ENCODE assay signal across 39 mouse cellular contexts in genomic region chr6:129385000-129385399, GRCm38 (mm10). TPM values are rescaled to one million over a fixed set of nuclear protein-coding genes. Genes with fewer than 3 reads are reported as not detected.
DNase-seq lines count a peak whose midpoint lies in the region; ATAC-seq and TF ChIP-seq lines count a peak whose summit lies in the region.
"Had no signal": no experiment of that assay in that cellular context is flagged by ENCODE, and none has a peak within 500 bp of the region (broad histone marks: within the 10 kb centered on the region; RNA-seq: fewer than 3 reads in every experiment).

No protein-coding gene starts in this region.

- TF ChIP-seq POLR2A in brain, embryonic 14.5 days (IDR thresholded peaks at IDR 0.05; ENCODE audit: borderline replicate concordance, extremely low read depth, insufficient read depth, insufficient read length, poor library complexity, severe bottlenecking): no peak

- DNase-seq in hindbrain, embryonic 14.5 days (ENCODE audit: low spot score): no peak
- peak; percentile 19 for DNase-seq in brain, embryonic 14.5 days (ENCODE audit: low read depth)
- DNase-seq: adrenal gland, postnatal 10 days; adrenal gland, postnatal 36 days; cerebellum, adult 11 months; cerebellum, adult 2 months; cerebellum, adult 9-11 months; cerebellum, postnatal 25 days; gastrocnemius, postnatal 10 days; heart, adult 11 months; kidney, adult 18-20 months; kidney, adult 9 months had no signal

- ATAC-seq in hindbrain, embryonic 13.5 days (ENCODE audit: low FRiP score): peak; percentile 32; the same call in 1 of the 2 replicates
- no peak; the same call in 1 of the 2 replicates for ATAC-seq in hindbrain, embryonic 14.5 days (ENCODE audit: low FRiP score)
- peak; percentile 21; the same call in 1 of the 2 replicates for ATAC-seq in neural tube, embryonic 14.5 days (ENCODE audit: low read depth)
- ATAC-seq in neural tube, embryonic 15.5 days (ENCODE audit: low FRiP score): no peak
- no peak for ATAC-seq in erythroid progenitor cell, adult 5-6 weeks (replicated peaks; ENCODE audit: low FRiP score, poor library complexity, severe bottlenecking)
- ATAC-seq in erythroblast, adult 5-6 weeks (replicated peaks; ENCODE audit: low FRiP score, poor library complexity, severe bottlenecking): no peak
- ATAC-seq: CD4-positive, CD25-positive, alpha-beta regulatory T cell, adult 4 months; forebrain, embryonic 13.5 days; forebrain, embryonic 16.5 days; inflammation-experienced regulatory T-cells, adult 6 months; intestine, embryonic 16.5 days; Patski had no signal

- H3K36me3 ChIP-seq in hindbrain, embryonic 13.5 days: no peaks in the 10 kb centered on the region
- no peaks in the 10 kb centered on the region for H3K36me3 ChIP-seq in hindbrain, embryonic 14.5 days (replicated peaks; ENCODE audit: control insufficient read depth, insufficient read depth)
- H3K36me3 ChIP-seq in neural tube, embryonic 14.5 days (ENCODE audit: control insufficient read depth, insufficient read depth, low read length): no peaks in the 10 kb centered on the region
- H3K36me3 ChIP-seq in neural tube, embryonic 15.5 days: no peaks in the 10 kb centered on the region
- H3K36me3 ChIP-seq: embryonic facial prominence, embryonic 12.5 days; embryonic facial prominence, embryonic 15.5 days; forebrain, embryonic 10.5 days; G1E had no signal

- no peak for TF ChIP-seq CTCF in brain, embryonic 14.5 days (IDR thresholded peaks at IDR 0.05; ENCODE audit: borderline replicate concordance, extremely low read depth, insufficient read depth, insufficient read length)

- H3K4me2 ChIP-seq in hindbrain, embryonic 13.5 days: no peak overlapping the region
- H3K4me2 ChIP-seq in hindbrain, embryonic 14.5 days (replicated peaks): no peak overlapping the region
- H3K4me2 ChIP-seq in neural tube, embryonic 14.5 days (ENCODE audit: low read depth, low read length): no peak overlapping the region
- H3K4me2 ChIP-seq in neural tube, embryonic 15.5 days: no peak overlapping the region
- H3K4me2 ChIP-seq: embryonic facial prominence, embryonic 12.5 days; embryonic facial prominence, embryonic 15.5 days; forebrain, embryonic 13.5 days; heart, embryonic 11.5 days had no signal

- no peak overlapping the region for H3K4me3 ChIP-seq in hindbrain, embryonic 13.5 days
- H3K4me3 ChIP-seq in hindbrain, embryonic 14.5 days (replicated peaks; ENCODE audit: low read length): no peak overlapping the region
- H3K4me3 ChIP-seq in neural tube, embryonic 14.5 days (ENCODE audit: low read depth, low read length): no peak overlapping the region
- H3K4me3 ChIP-seq in neural tube, embryonic 15.5 days (replicated peaks): no peak overlapping the region
- H3K4me3 ChIP-seq: embryonic facial prominence, embryonic 12.5 days; embryonic facial prominence, embryonic 15.5 days; erythroblast, embryonic 14.5 days; forebrain, embryonic 10.5 days; forebrain, embryonic 13.5 days had no signal

- WGBS in hindbrain, embryonic 13.5 days: 42% methylated on average over 4 of the region's 4 CpGs
- WGBS in hindbrain, embryonic 14.5 days: 49% methylated on average over 4 of the region's 4 CpGs
- WGBS in neural tube, embryonic 14.5 days: 40% methylated on average over 4 of the region's 4 CpGs
- WGBS in neural tube, embryonic 15.5 days: 36% methylated on average over 4 of the region's 4 CpGs

- 0 out of 2 replicates have a peak, but pooled peaks cover 8% of the 10 kb centered on the region for H3K4me1 ChIP-seq in hindbrain, embryonic 13.5 days (replicated peaks)
- H3K4me1 ChIP-seq in hindbrain, embryonic 14.5 days (replicated peaks; ENCODE audit: control insufficient read depth, insufficient read depth, low read length): no peaks in the 10 kb centered on the region
- H3K4me1 ChIP-seq in neural tube, embryonic 14.5 days (ENCODE audit: control insufficient read depth, insufficient read depth, low read length): no peaks in the 10 kb centered on the region
- no peaks in the 10 kb centered on the region for H3K4me1 ChIP-seq in neural tube, embryonic 15.5 days
- H3K4me1 ChIP-seq: embryonic facial prominence, embryonic 12.5 days; embryonic facial prominence, embryonic 15.5 days; forebrain, embryonic 13.5 days had no signal

- no peak overlapping the region for H3K27ac ChIP-seq in hindbrain, embryonic 13.5 days
- H3K27ac ChIP-seq in hindbrain, embryonic 14.5 days: no peak overlapping the region
- H3K27ac ChIP-seq in neural tube, embryonic 14.5 days (ENCODE audit: low read depth, low read length): no peak overlapping the region
- no peak overlapping the region for H3K27ac ChIP-seq in neural tube, embryonic 15.5 days (replicated peaks)
- H3K27ac ChIP-seq: embryonic facial prominence, embryonic 12.5 days; embryonic facial prominence, embryonic 15.5 days; forebrain, embryonic 10.5 days; forebrain, embryonic 13.5 days had no signal

- no peak overlapping the region for H3K9ac ChIP-seq in hindbrain, embryonic 13.5 days
- no peak overlapping the region for H3K9ac ChIP-seq in hindbrain, embryonic 14.5 days
- H3K9ac ChIP-seq in neural tube, embryonic 14.5 days (replicated peaks; ENCODE audit: low read depth, low read length): no peak overlapping the region
- H3K9ac ChIP-seq in neural tube, embryonic 15.5 days (replicated peaks): no peak overlapping the region
- H3K9ac ChIP-seq: embryonic facial prominence, embryonic 12.5 days; embryonic facial prominence, embryonic 15.5 days; forebrain, embryonic 13.5 days had no signal

- no peaks in the 10 kb centered on the region for H3K9me3 ChIP-seq in hindbrain, embryonic 13.5 days
- H3K9me3 ChIP-seq in hindbrain, embryonic 14.5 days (ENCODE audit: control insufficient read depth, low read length): no peaks in the 10 kb centered on the region
- no peaks in the 10 kb centered on the region for H3K9me3 ChIP-seq in neural tube, embryonic 14.5 days (ENCODE audit: control insufficient read depth, low read length)
- no peaks in the 10 kb centered on the region for H3K9me3 ChIP-seq in neural tube, embryonic 15.5 days (replicated peaks)
- H3K9me3 ChIP-seq: embryonic facial prominence, embryonic 12.5 days; embryonic facial prominence, embryonic 15.5 days; forebrain, embryonic 10.5 days; forebrain, embryonic 13.5 days; G1E had no signal

- H3K27me3 ChIP-seq in hindbrain, embryonic 13.5 days: no peaks in the 10 kb centered on the region
- no peaks in the 10 kb centered on the region for H3K27me3 ChIP-seq in hindbrain, embryonic 14.5 days (ENCODE audit: control insufficient read depth, insufficient read depth, low read length)
- no peaks in the 10 kb centered on the region for H3K27me3 ChIP-seq in neural tube, embryonic 14.5 days (ENCODE audit: control insufficient read depth, insufficient read depth, low read length)
- H3K27me3 ChIP-seq in neural tube, embryonic 15.5 days (replicated peaks): no peaks in the 10 kb centered on the region
- H3K27me3 ChIP-seq: embryonic facial prominence, embryonic 12.5 days; embryonic facial prominence, embryonic 15.5 days; forebrain, embryonic 13.5 days had no signal

RNA-seq across cellular contexts. Expression of gene Clec12b, which starts 0.7 kb away (rescaled TPM):
- 0.21 and 0.41 TPM in 2 replicates for polyA plus RNA-seq in hindbrain, embryonic 13.5 days (2015; fragmentation: Nextera tagmentation; extraction: Ambion mirVana)
- 0.41 and 0.51 TPM in 2 replicates for polyA plus RNA-seq in hindbrain, embryonic 14.5 days (2014; fragmentation: Nextera tagmentation; extraction: Ambion mirVana)
- polyA plus RNA-seq in neural tube, embryonic 14.5 days (2014; fragmentation: Nextera tagmentation; extraction: Ambion mirVana): 0.17 and 0.27 TPM in 2 replicates
- 0.23 TPM in 2 replicates for polyA plus RNA-seq in neural tube, embryonic 15.5 days (2015; fragmentation: Nextera tagmentation; extraction: Ambion mirVana)
- 0.08 and 0.15 TPM in 2 replicates for polyA plus RNA-seq in brain, embryonic 14.5 days (2012; rRNA removed)
- not detected in 2 replicates for total RNA-seq in erythroid progenitor cell, adult 5-6 weeks (2015; ENCODE audit: low replicate concordance)
- not detected in 2 replicates for total RNA-seq in erythroid progenitor cell, adult 5-6 weeks (2017; ENCODE audit: low replicate concordance)
- not detected in 2 replicates for total RNA-seq in erythroblast, adult 5-6 weeks (2015; ENCODE audit: low replicate concordance)
- not detected in 2 replicates for total RNA-seq in erythroblast, adult 5-6 weeks (2017; ENCODE audit: low replicate concordance)
- total RNA-seq: adrenal gland, postnatal 10 days; adrenal gland, postnatal 36 days; gastrocnemius, adult 18-20 months; gastrocnemius, postnatal 10 days; hematopoietic stem cell, adult 5-6 weeks had no signal
- polyA plus RNA-seq: C2C12; CD4-positive, CD25-positive, alpha-beta regulatory T cell, adult 4 months; embryonic facial prominence, embryonic 12.5 days; embryonic facial prominence, embryonic 15.5 days; erythroblast, embryonic 14.5 days; forebrain, embryonic 10.5 days; forebrain, embryonic 16.5 days; G1E; inflammation-experienced regulatory T-cells, adult 6 months; Patski had no signal

RNA-seq across cellular contexts. Expression of gene Clec1b, which starts 12.1 kb away (rescaled TPM):
- polyA plus RNA-seq in hindbrain, embryonic 13.5 days (2015; fragmentation: Nextera tagmentation; extraction: Ambion mirVana): 3.2 and 4.8 TPM in 2 replicates
- polyA plus RNA-seq in hindbrain, embryonic 14.5 days (2014; fragmentation: Nextera tagmentation; extraction: Ambion mirVana): 0.63 and 1.4 TPM in 2 replicates
- 0.54 and 0.88 TPM in 2 replicates for polyA plus RNA-seq in neural tube, embryonic 14.5 days (2014; fragmentation: Nextera tagmentation; extraction: Ambion mirVana)
- 0.55 and 0.77 TPM in 2 replicates for polyA plus RNA-seq in neural tube, embryonic 15.5 days (2015; fragmentation: Nextera tagmentation; extraction: Ambion mirVana)
- polyA plus RNA-seq in brain, embryonic 14.5 days (2012; rRNA removed): 0.82 and 1.9 TPM in 2 replicates
- total RNA-seq in erythroid progenitor cell, adult 5-6 weeks (2015; ENCODE audit: low replicate concordance): 8.3 TPM in 1 of 2 replicates, not detected in the other
- 2.7 TPM in 1 of 2 replicates, not detected in the other for total RNA-seq in erythroid progenitor cell, adult 5-6 weeks (2017; ENCODE audit: low replicate concordance)
- 8.6 TPM in 1 of 2 replicates, not detected in the other for total RNA-seq in erythroblast, adult 5-6 weeks (2015; ENCODE audit: low replicate concordance)
- 0.56 and 4.3 TPM in 2 replicates for total RNA-seq in erythroblast, adult 5-6 weeks (2017; ENCODE audit: low replicate concordance)
- total RNA-seq: gastrocnemius, adult 18-20 months had no signal
- polyA plus RNA-seq: C2C12; erythroblast, embryonic 14.5 days; G1E; Patski had no signal

RNA-seq across cellular contexts. Expression of gene Clec9a, which starts 23.7 kb away (rescaled TPM):
- 0.13 and 0.16 TPM in 2 replicates for polyA plus RNA-seq in hindbrain, embryonic 13.5 days (2015; fragmentation: Nextera tagmentation; extraction: Ambion mirVana)
- 0.16 and 0.33 TPM in 2 replicates for polyA plus RNA-seq in hindbrain, embryonic 14.5 days (2014; fragmentation: Nextera tagmentation; extraction: Ambion mirVana)
- polyA plus RNA-seq in neural tube, embryonic 14.5 days (2014; fragmentation: Nextera tagmentation; extraction: Ambion mirVana): 0.10 and 0.17 TPM in 2 replicates
- 0.10 and 0.24 TPM in 2 replicates for polyA plus RNA-seq in neural tube, embryonic 15.5 days (2015; fragmentation: Nextera tagmentation; extraction: Ambion mirVana)
- 0.28 and 0.33 TPM in 2 replicates for polyA plus RNA-seq in brain, embryonic 14.5 days (2012; rRNA removed)
- 0.72 TPM in 1 of 2 replicates, not detected in the other for total RNA-seq in erythroid progenitor cell, adult 5-6 weeks (2015; ENCODE audit: low replicate concordance)
- 0.13 TPM in 1 of 2 replicates, not detected in the other for total RNA-seq in erythroid progenitor cell, adult 5-6 weeks (2017; ENCODE audit: low replicate concordance)
- 0.63 TPM in 1 of 2 replicates, not detected in the other for total RNA-seq in erythroblast, adult 5-6 weeks (2015; ENCODE audit: low replicate concordance)
- 2.0 and 6.6 TPM in 2 replicates for total RNA-seq in erythroblast, adult 5-6 weeks (2017; ENCODE audit: low replicate concordance)
- total RNA-seq: gastrocnemius, adult 18-20 months; gastrocnemius, postnatal 10 days; gastrocnemius, postnatal 4 days had no signal
- polyA plus RNA-seq: C2C12; CD4-positive, CD25-positive, alpha-beta regulatory T cell, adult 4 months; cerebellum, adult 2 months; cortical plate, adult 2 months; embryonic facial prominence, embryonic 15.5 days; erythroblast, embryonic 14.5 days; G1E; inflammation-experienced regulatory T-cells, adult 6 months; Patski had no signal

RNA-seq across cellular contexts. Expression of gene Clec12a, which starts 42.5 kb away (rescaled TPM):
- 0.14 and 0.18 TPM in 2 replicates for polyA plus RNA-seq in hindbrain, embryonic 13.5 days (2015; fragmentation: Nextera tagmentation; extraction: Ambion mirVana)
- 0.32 and 0.44 TPM in 2 replicates for polyA plus RNA-seq in hindbrain, embryonic 14.5 days (2014; fragmentation: Nextera tagmentation; extraction: Ambion mirVana)
- 0.48 and 0.55 TPM in 2 replicates for polyA plus RNA-seq in neural tube, embryonic 14.5 days (2014; fragmentation: Nextera tagmentation; extraction: Ambion mirVana)
- 0.35 and 2.2 TPM in 2 replicates for polyA plus RNA-seq in neural tube, embryonic 15.5 days (2015; fragmentation: Nextera tagmentation; extraction: Ambion mirVana)
- polyA plus RNA-seq in brain, embryonic 14.5 days (2012; rRNA removed): 0.14 and 0.23 TPM in 2 replicates
- total RNA-seq in erythroid progenitor cell, adult 5-6 weeks (2015; ENCODE audit: low replicate concordance): 97.3 and 115 TPM in 2 replicates
- 48.9 and 86.8 TPM in 2 replicates for total RNA-seq in erythroid progenitor cell, adult 5-6 weeks (2017; ENCODE audit: low replicate concordance)
- total RNA-seq in erythroblast, adult 5-6 weeks (2015; ENCODE audit: low replicate concordance): 153 and 181 TPM in 2 replicates
- 93.7 and 116 TPM in 2 replicates for total RNA-seq in erythroblast, adult 5-6 weeks (2017; ENCODE audit: low replicate concordance)
- polyA plus RNA-seq: C2C12; erythroblast, embryonic 14.5 days; G1E had no signal

RNA-seq across cellular contexts. Expression of gene 4922502D21Rik, which starts 53.4 kb away (rescaled TPM):
- not detected in 2 replicates for polyA plus RNA-seq in hindbrain, embryonic 13.5 days (2015; fragmentation: Nextera tagmentation; extraction: Ambion mirVana)
- 0.12 TPM in 1 of 2 replicates, not detected in the other for polyA plus RNA-seq in hindbrain, embryonic 14.5 days (2014; fragmentation: Nextera tagmentation; extraction: Ambion mirVana)
- polyA plus RNA-seq in neural tube, embryonic 14.5 days (2014; fragmentation: Nextera tagmentation; extraction: Ambion mirVana): not detected in 2 replicates
- not detected in 2 replicates for polyA plus RNA-seq in neural tube, embryonic 15.5 days (2015; fragmentation: Nextera tagmentation; extraction: Ambion mirVana)
- not detected in 2 replicates for polyA plus RNA-seq in brain, embryonic 14.5 days (2012; rRNA removed)
- total RNA-seq in erythroid progenitor cell, adult 5-6 weeks (2015; ENCODE audit: low replicate concordance): not detected in 2 replicates
- not detected in 2 replicates for total RNA-seq in erythroid progenitor cell, adult 5-6 weeks (2017; ENCODE audit: low replicate concordance)
- not detected in 2 replicates for total RNA-seq in erythroblast, adult 5-6 weeks (2015; ENCODE audit: low replicate concordance)
- total RNA-seq in erythroblast, adult 5-6 weeks (2017; ENCODE audit: low replicate concordance): not detected in 2 replicates
- total RNA-seq: adrenal gland, adult 18-20 months; adrenal gland, postnatal 10 days; adrenal gland, postnatal 36 days; G1E; gastrocnemius, adult 18-20 months; gastrocnemius, postnatal 10 days; gastrocnemius, postnatal 4 days; heart, adult 8-10 months; heart, postnatal 25 days; hematopoietic stem cell, adult 5-6 weeks had no signal
- polyA plus RNA-seq: C2C12; CD4-positive, CD25-positive, alpha-beta regulatory T cell, adult 4 months; cerebellum, adult 2 months; cortical plate, adult 2 months; embryonic facial prominence, embryonic 12.5 days; erythroblast, embryonic 14.5 days; forebrain, embryonic 10.5 days; forebrain, embryonic 13.5 days; forebrain, embryonic 16.5 days; G1E; heart, embryonic 11.5 days; heart, embryonic 14.5 days; heart, postnatal 0 days; inflammation-experienced regulatory T-cells, adult 6 months; intestine, embryonic 16.5 days; Patski had no signal

Comparison
In these comparisons a context has a peak if more than half of its experiments do, and no peak if none do; other contexts are left out.
1. ATAC-seq: peak in hindbrain, embryonic 13.5 days (single experiment) and neural tube, embryonic 14.5 days (single experiment); none in hindbrain, embryonic 14.5 days (single experiment), neural tube, embryonic 15.5 days (single experiment), erythroid progenitor cell, adult 5-6 weeks (single experiment) and erythroblast, adult 5-6 weeks (single experiment).